Mouse (Mus musculus) erythroblast, embryonic 14.5 days (primary cell): ENCODE data around the gene Uap1l1. TPM values are rescaled to one million over a fixed set of nuclear protein-coding genes. Genes with fewer than 3 reads are reported as not detected.
A peak's percentile ranks its signal among the peaks of the same experiment; 100 is the strongest.

Experiments
- H3K27me3 ChIP-seq: 2 replicates; pipeline ENCODE4 v1.6.1; 2012; ENCODE audit warnings: inconsistent platforms; ENCODE audit not compliant: control insufficient read depth
- H3K36me3 ChIP-seq: 2 replicates; pipeline ENCODE4 v1.6.1; 2012; ENCODE audit warnings: mild to moderate bottlenecking, inconsistent platforms; ENCODE audit not compliant: control insufficient read depth
- H3K4me1 ChIP-seq: 2 replicates; pipeline ENCODE4 v1.6.1; 2012; ENCODE audit warnings: inconsistent platforms; ENCODE audit not compliant: control insufficient read depth
- H3K4me3 ChIP-seq: replicated peaks from 2 replicates; pipeline ENCODE3; 2012; ENCODE audit warnings: moderate library complexity, mild to moderate bottlenecking, inconsistent platforms
- H3K9me3 ChIP-seq: 2 replicates; pipeline ENCODE4 v1.6.1; 2012; ENCODE audit warnings: low read length, inconsistent platforms, mixed read lengths; ENCODE audit not compliant: control insufficient read depth
- GATA1 ChIP-seq: IDR thresholded peaks from 2 replicates; pipeline ENCODE4 v1.6.1; 2012; ENCODE audit warnings: low read length, inconsistent platforms, mixed read lengths
- TAL1 ChIP-seq: IDR thresholded peaks from 3 replicates; pipeline ENCODE4 v1.6.1; 2012; ENCODE audit warnings: low read length, inconsistent platforms, mixed read lengths
- polyA plus RNA-seq: library from polyadenylated mRNA; stranded (reverse); fragments of >175 nt; gene quantifications from 2 replicates; pipeline ENCODE4 v1.2.3, GENCODE M21; 2012

Gene Uap1l1
- polyA plus RNA-seq, 1 experiment = 0.17 TPM

- Histone ChIP-seq H3K27me3 (peaks cover 4% of the 10 kb centered on the region; the same call in 1 of the 2 replicates), H3K36me3 (peaks cover 43% of the 10 kb centered on the region), H3K9me3 (no peaks in the 10 kb centered on the region), H3K4me1 (peaks cover 83% of the 10 kb centered on the region), H3K4me3 (peak overlapping the region; percentile 89)
- TF ChIP-seq TAL1 (no peak), GATA1 (peak; percentile 69; the same call in 1 of the 2 replicates)
These were observed 7.3 kb upstream of the Uap1l1 start for GRCm38 (mm10) chr2:25372644-25373391.

- TF ChIP-seq TAL1 = no peak
- no peak for TF ChIP-seq GATA1
- Histone ChIP-seq H3K4me1 (peaks cover 83% of the 10 kb centered on the region), H3K9me3 (no peaks in the 10 kb centered on the region), H3K36me3 (peaks cover 35% of the 10 kb centered on the region), H3K27me3 (peaks cover 8% of the 10 kb centered on the region), H3K4me3 (peak within 1 kb of the TSS; percentile 89)
These were observed 6.5 kb upstream of the Uap1l1 start, which contains the start of gene Sapcd2 for GRCm38 (mm10) chr2:25371764-25372643. TSS of gene Sapcd2 (plus strand) at chr2:25372321.

- peak overlapping the region; percentile 52 for H3K4me3 ChIP-seq
- peaks cover 73% of the 10 kb centered on the region for H3K4me1 ChIP-seq
- H3K27me3 ChIP-seq = peaks cover 26% of the 10 kb centered on the region
- TF ChIP-seq TAL1 = no peak
- no peak; the same call in 1 of the 2 replicates for TF ChIP-seq GATA1
- H3K36me3 ChIP-seq = peaks cover 15% of the 10 kb centered on the region
- H3K9me3 ChIP-seq = no peaks in the 10 kb centered on the region
These were observed 4.5 kb upstream of the Uap1l1 start for GRCm38 (mm10) chr2:25369996-25370395.

GRCm38 (mm10) chr2:25364761-25365090, 756 bp downstream of the Uap1l1 start:
- TF ChIP-seq TAL1 (no peak), GATA1 (no peak)
- peaks cover 2% of the 10 kb centered on the region for H3K36me3 ChIP-seq
- H3K4me1 ChIP-seq = peaks cover 27% of the 10 kb centered on the region
- H3K27me3 ChIP-seq = peaks cover 41% of the 10 kb centered on the region
- no peaks in the 10 kb centered on the region for H3K9me3 ChIP-seq
- peak overlapping the region; percentile 63 for H3K4me3 ChIP-seq

- Histone ChIP-seq H3K4me3 (peak overlapping the region; percentile 63), H3K9me3 (no peaks in the 10 kb centered on the region), H3K36me3 (peaks cover 2% of the 10 kb centered on the region), H3K27me3 (peaks cover 41% of the 10 kb centered on the region), H3K4me1 (peaks cover 23% of the 10 kb centered on the region)
- no peak for TF ChIP-seq GATA1
These were observed 1.2 kb downstream of the Uap1l1 start for GRCm38 (mm10) chr2:25364313-25364712.

- peaks cover 2% of the 10 kb centered on the region for H3K36me3 ChIP-seq
- H3K27me3 ChIP-seq = peaks cover 41% of the 10 kb centered on the region
- no peaks in the 10 kb centered on the region for H3K9me3 ChIP-seq
- peaks cover 19% of the 10 kb centered on the region for H3K4me1 ChIP-seq
- no peak for TF ChIP-seq TAL1
- TF ChIP-seq GATA1 = no peak
- H3K4me3 ChIP-seq = no peak overlapping the region
These were observed 1.9 kb downstream of the Uap1l1 start for GRCm38 (mm10) chr2:25363478-25364178.

GRCm38 (mm10) chr2:25359848-25360247, 5.6 kb downstream of the Uap1l1 start:
- Histone ChIP-seq H3K27me3 (peaks cover 14% of the 10 kb centered on the region), H3K4me3 (no peak overlapping the region), H3K36me3 (peaks cover 6% of the 10 kb centered on the region), H3K9me3 (no peaks in the 10 kb centered on the region), H3K4me1 (peaks cover 26% of the 10 kb centered on the region)
- TF ChIP-seq GATA1 = no peak
- TF ChIP-seq TAL1 = no peak

- Histone ChIP-seq H3K27me3 (no peaks in the 10 kb centered on the region), H3K4me1 (peaks cover 27% of the 10 kb centered on the region), H3K4me3 (peak within 1 kb of the TSS; percentile 77), H3K9me3 (no peaks in the 10 kb centered on the region), H3K36me3 (peaks cover 36% of the 10 kb centered on the region)
- TF ChIP-seq GATA1 (no peak), TAL1 (no peak)
These were observed 9.0 kb downstream of the Uap1l1 start, which contains the start of gene Dpp7 for GRCm38 (mm10) chr2:25356208-25357079. TSS of gene Dpp7 (minus strand) at chr2:25356359.
